Mouse (Mus musculus): ENCODE measurements around the gene Kcnh2. TPM values are rescaled to one million over a fixed set of nuclear protein-coding genes. Genes with fewer than 3 reads are reported as not detected.

Gene Kcnh2
- total and polyA plus RNA-seq, 3 experiments: 1.3 to 12.6 (median 6.8) TPM

- H3K9me3 ChIP-seq (replicated peaks): no peaks in the 10 kb centered on the region
- ATAC-seq (ENCODE audit: extremely low read depth, insufficient number of reproducible peaks, low FRiP score, poor library complexity, severe bottlenecking): no peak
- peak overlapping the region; percentile 48; the same call in 1 of the 2 replicates for H3K4me3 ChIP-seq (ENCODE audit: low read depth, low read length)
- no peak for TF ChIP-seq TAL1 (conservative IDR thresholded peaks at IDR 0.05; ENCODE audit: low read depth, low read length)
- TF ChIP-seq CTCF (IDR thresholded peaks at IDR 0.05; ENCODE audit: low read depth, low read length): no peak
- peaks cover 74% of the 10 kb centered on the region for H3K4me1 ChIP-seq (ENCODE audit: insufficient read depth, low read depth, low read length)
- no peaks in the 10 kb centered on the region; the same call in 1 of the 2 replicates for H3K27me3 ChIP-seq (ENCODE audit: insufficient read depth, low read length)
- no peak for DNase-seq (ENCODE audit: low spot score)
- H3K36me3 ChIP-seq (replicated peaks): peaks cover 8% of the 10 kb centered on the region
These were observed 9.0 kb downstream of the Kcnh2 start for GRCm38 (mm10) chr5:24342205-24342963.

GRCm38 (mm10) chr5:24337821-24338220, 13.6 kb downstream of the Kcnh2 start:
- ATAC-seq (ENCODE audit: extremely low read depth, insufficient number of reproducible peaks, low FRiP score, poor library complexity, severe bottlenecking): no peak

GRCm38 (mm10) chr5:24337366-24337765, 14.0 kb downstream of the Kcnh2 start:
- Histone ChIP-seq H3K36me3 (replicated peaks) (peaks cover 14% of the 10 kb centered on the region), H3K27me3 (ENCODE audit: insufficient read depth, low read length) (peaks cover 7% of the 10 kb centered on the region), H3K4me3 (ENCODE audit: low read depth, low read length) (no peak overlapping the region), H3K4me1 (ENCODE audit: insufficient read depth, low read depth, low read length) (peaks cover 24% of the 10 kb centered on the region), H3K9me3 (replicated peaks) (no peaks in the 10 kb centered on the region)
- DNase-seq (ENCODE audit: low spot score) (no peak), ATAC-seq (ENCODE audit: extremely low read depth, insufficient number of reproducible peaks, low FRiP score, poor library complexity, severe bottlenecking) (no peak)
- TF ChIP-seq GATA1 (IDR thresholded peaks at IDR 0.05; ENCODE audit: borderline replicate concordance, low read length) (no peak), POLR2AphosphoS5 (IDR thresholded peaks at IDR 0.05; ENCODE audit: insufficient replicate concordance, low read depth, low read length) (no peak), CTCF (IDR thresholded peaks at IDR 0.05; ENCODE audit: low read depth, low read length) (no peak), TAL1 (conservative IDR thresholded peaks at IDR 0.05; ENCODE audit: low read depth, low read length) (no peak), GATA2 (IDR thresholded peaks at IDR 0.05; ENCODE audit: borderline replicate concordance, low read depth, low read length) (no peak)

More at GRCm38 (mm10) chr5:24337821-24338220, 13.6 kb downstream of the Kcnh2 start:
- TF ChIP-seq POLR2AphosphoS5 (IDR thresholded peaks at IDR 0.05; ENCODE audit: insufficient replicate concordance, low read depth, low read length) (no peak), CTCF (IDR thresholded peaks at IDR 0.05; ENCODE audit: low read depth, low read length) (no peak), TAL1 (conservative IDR thresholded peaks at IDR 0.05; ENCODE audit: low read depth, low read length) (no peak), GATA1 (IDR thresholded peaks at IDR 0.05; ENCODE audit: borderline replicate concordance, low read length) (no peak), GATA2 (IDR thresholded peaks at IDR 0.05; ENCODE audit: borderline replicate concordance, low read depth, low read length) (no peak)
- H3K4me1 ChIP-seq (ENCODE audit: insufficient read depth, low read depth, low read length): peaks cover 29% of the 10 kb centered on the region
- peaks cover 11% of the 10 kb centered on the region for H3K36me3 ChIP-seq (replicated peaks)
- no peaks in the 10 kb centered on the region for H3K9me3 ChIP-seq (replicated peaks)
- no peak for DNase-seq (ENCODE audit: low spot score)
- H3K27me3 ChIP-seq (ENCODE audit: insufficient read depth, low read length): peaks cover 7% of the 10 kb centered on the region
- H3K4me3 ChIP-seq (ENCODE audit: low read depth, low read length): no peak overlapping the region

GRCm38 (mm10) chr5:24335888-24336511, 15.4 kb downstream of the Kcnh2 start:
- H3K9me3 ChIP-seq (replicated peaks): no peaks in the 10 kb centered on the region
- H3K36me3 ChIP-seq (replicated peaks): peaks cover 22% of the 10 kb centered on the region
- peaks cover 10% of the 10 kb centered on the region for H3K27me3 ChIP-seq (ENCODE audit: insufficient read depth, low read length)
- TF ChIP-seq CTCF (IDR thresholded peaks at IDR 0.05; ENCODE audit: low read depth, low read length) (0 out of 2 replicates have a peak, but pooled peaks have one; percentile 33), POLR2AphosphoS5 (IDR thresholded peaks at IDR 0.05; ENCODE audit: insufficient replicate concordance, low read depth, low read length) (no peak)
- no peak overlapping the region for H3K4me3 ChIP-seq (ENCODE audit: low read depth, low read length)
- peaks cover 11% of the 10 kb centered on the region for H3K4me1 ChIP-seq (ENCODE audit: insufficient read depth, low read depth, low read length)
- ATAC-seq (ENCODE audit: extremely low read depth, insufficient number of reproducible peaks, low FRiP score, poor library complexity, severe bottlenecking) (no peak), DNase-seq (ENCODE audit: low spot score) (no peak)

- TF ChIP-seq CTCF (IDR thresholded peaks at IDR 0.05; ENCODE audit: low read depth, low read length) (no peak), GATA2 (IDR thresholded peaks at IDR 0.05; ENCODE audit: borderline replicate concordance, low read depth, low read length) (no peak), POLR2AphosphoS5 (IDR thresholded peaks at IDR 0.05; ENCODE audit: insufficient replicate concordance, low read depth, low read length) (no peak), GATA1 (IDR thresholded peaks at IDR 0.05; ENCODE audit: borderline replicate concordance, low read length) (no peak), TAL1 (conservative IDR thresholded peaks at IDR 0.05; ENCODE audit: low read depth, low read length) (no peak)
- no peak for DNase-seq (ENCODE audit: low spot score)
- peaks cover 3% of the 10 kb centered on the region for H3K4me1 ChIP-seq (ENCODE audit: insufficient read depth, low read depth, low read length)
- peaks cover 16% of the 10 kb centered on the region for H3K27me3 ChIP-seq (ENCODE audit: insufficient read depth, low read length)
- peaks cover 22% of the 10 kb centered on the region for H3K36me3 ChIP-seq (replicated peaks)
- no peaks in the 10 kb centered on the region for H3K9me3 ChIP-seq (replicated peaks)
- H3K4me3 ChIP-seq (ENCODE audit: low read depth, low read length): no peak overlapping the region
- ATAC-seq (ENCODE audit: extremely low read depth, insufficient number of reproducible peaks, low FRiP score, poor library complexity, severe bottlenecking): no peak
These were observed 16.7 kb downstream of the Kcnh2 start for GRCm38 (mm10) chr5:24334749-24335148.

GRCm38 (mm10) chr5:24332401-24332800, 19.0 kb downstream of the Kcnh2 start:
- Histone ChIP-seq H3K4me1 (ENCODE audit: insufficient read depth, low read depth, low read length) (peaks cover 11% of the 10 kb centered on the region), H3K36me3 (replicated peaks) (peaks cover 14% of the 10 kb centered on the region)

More at GRCm38 (mm10) chr5:24332401-24332800, 19.0 kb downstream of the Kcnh2 start:
- Histone ChIP-seq H3K9me3 (replicated peaks) (no peaks in the 10 kb centered on the region), H3K4me3 (ENCODE audit: low read depth, low read length) (no peak overlapping the region), H3K27me3 (ENCODE audit: insufficient read depth, low read length) (peaks cover 24% of the 10 kb centered on the region)
- DNase-seq (ENCODE audit: low spot score): no peak
- TF ChIP-seq CTCF (IDR thresholded peaks at IDR 0.05; ENCODE audit: low read depth, low read length) (no peak), TAL1 (conservative IDR thresholded peaks at IDR 0.05; ENCODE audit: low read depth, low read length) (no peak), GATA2 (IDR thresholded peaks at IDR 0.05; ENCODE audit: borderline replicate concordance, low read depth, low read length) (no peak), POLR2AphosphoS5 (IDR thresholded peaks at IDR 0.05; ENCODE audit: insufficient replicate concordance, low read depth, low read length) (no peak)
- no peak for ATAC-seq (ENCODE audit: extremely low read depth, insufficient number of reproducible peaks, low FRiP score, poor library complexity, severe bottlenecking)
